Mouse (Mus musculus): Measurements from ENCODE around the gene Slc16a13.

DNA sequence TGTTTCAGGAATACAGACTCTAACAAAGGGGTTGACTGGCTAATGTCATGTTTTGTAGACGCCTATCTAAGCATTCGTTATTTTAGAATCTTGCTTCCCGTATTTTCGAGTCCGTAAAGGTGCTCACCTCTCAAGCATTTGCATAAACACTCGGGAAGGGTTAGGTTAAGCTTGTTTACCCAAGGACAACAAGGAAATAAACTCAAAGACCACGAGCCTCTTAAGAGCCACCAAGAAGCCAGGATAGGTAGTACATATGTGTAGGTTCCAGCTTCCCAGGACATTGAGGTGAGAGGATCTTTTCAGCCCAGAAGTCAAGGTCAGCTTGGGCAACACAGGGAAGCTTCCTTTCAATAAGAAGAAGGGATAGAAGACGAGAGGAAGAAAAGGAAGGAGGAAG, 21.8 kb downstream of the Slc16a13 start:
- TF ChIP-seq CTCF (IDR thresholded peaks at IDR 0.05; ENCODE audit: borderline replicate concordance, extremely low read depth, insufficient read depth, insufficient read length) (no peak), POLR2A (IDR thresholded peaks at IDR 0.05; ENCODE audit: borderline replicate concordance, extremely low read depth, insufficient read depth, insufficient read length, poor library complexity, severe bottlenecking) (no peak)

All from brain, embryonic 14.5 days (tissue).